33 mouse cellular contexts compared by ENCODE assay signal in the genomic region with DNA sequence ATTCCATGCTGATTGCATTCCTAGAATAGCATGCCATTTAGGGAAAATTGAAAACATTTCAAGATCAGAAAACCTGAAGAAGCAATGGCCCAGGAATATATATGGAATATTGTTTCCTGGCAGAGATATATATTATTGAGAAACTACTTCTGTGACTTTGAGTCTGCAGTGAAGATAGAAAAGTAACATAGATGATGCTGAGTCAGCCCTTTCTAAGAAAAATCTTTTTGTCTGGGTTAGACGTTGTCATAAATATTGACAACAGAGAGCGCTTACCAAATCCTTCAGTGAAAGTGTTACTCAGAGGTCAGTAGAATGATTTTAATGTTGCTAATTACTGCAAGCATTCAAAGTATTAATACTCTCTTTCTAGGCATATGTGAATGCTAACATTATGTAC.
"Had no signal": no experiment of that assay in that cellular context is flagged by ENCODE, and none has a peak within 500 bp of the region (broad histone marks: within the 10 kb centered on the region; RNA-seq: fewer than 3 reads in every experiment).

No protein-coding gene starts in this region.

- ATAC-seq: liver, embryonic 12.5 days; liver, postnatal 0 days; lung, postnatal 0 days; midbrain, embryonic 13.5 days; midbrain, embryonic 15.5 days; midbrain, embryonic 16.5 days had no signal

- H3K36me3 ChIP-seq: limb, embryonic 10.5 days; limb, embryonic 12.5 days; limb, embryonic 13.5 days; limb, embryonic 15.5 days; liver, embryonic 12.5 days; liver, embryonic 13.5 days; liver, embryonic 15.5 days; lung, embryonic 15.5 days; midbrain, embryonic 10.5 days; midbrain, embryonic 12.5 days; midbrain, embryonic 13.5 days; midbrain, embryonic 15.5 days; neural tube, embryonic 12.5 days; neural tube, embryonic 13.5 days had no signal

- H3K4me2 ChIP-seq: limb, embryonic 12.5 days; limb, embryonic 13.5 days; limb, embryonic 15.5 days; liver, embryonic 11.5 days; liver, embryonic 12.5 days; liver, embryonic 13.5 days; liver, embryonic 15.5 days; lung, embryonic 14.5 days; lung, embryonic 15.5 days; midbrain, embryonic 11.5 days; midbrain, embryonic 12.5 days; midbrain, embryonic 13.5 days; midbrain, embryonic 15.5 days; neural tube, embryonic 12.5 days; neural tube, embryonic 13.5 days had no signal

- H3K4me3 ChIP-seq: limb, embryonic 10.5 days; limb, embryonic 12.5 days; limb, embryonic 13.5 days; limb, embryonic 15.5 days; liver, embryonic 12.5 days; liver, embryonic 13.5 days; liver, embryonic 15.5 days; lung, embryonic 15.5 days; megakaryocyte, embryonic 14.5 days; midbrain, embryonic 10.5 days; midbrain, embryonic 12.5 days; midbrain, embryonic 13.5 days; midbrain, embryonic 15.5 days; myocyte; neural tube, embryonic 12.5 days; neural tube, embryonic 13.5 days had no signal

- H3K9ac ChIP-seq: limb, embryonic 12.5 days; limb, embryonic 13.5 days; limb, embryonic 15.5 days; liver, embryonic 12.5 days; liver, embryonic 13.5 days; liver, embryonic 14.5 days; liver, embryonic 15.5 days; liver, postnatal 0 days; lung, embryonic 14.5 days; lung, embryonic 15.5 days; midbrain, embryonic 12.5 days; midbrain, embryonic 13.5 days; midbrain, embryonic 15.5 days; neural tube, embryonic 12.5 days; neural tube, embryonic 13.5 days had no signal

- H3K27me3 ChIP-seq: limb, embryonic 12.5 days; limb, embryonic 13.5 days; limb, embryonic 15.5 days; liver, embryonic 12.5 days; liver, embryonic 13.5 days; liver, embryonic 15.5 days; lung, embryonic 15.5 days; megakaryocyte, embryonic 14.5 days; midbrain, embryonic 12.5 days; midbrain, embryonic 13.5 days; midbrain, embryonic 15.5 days; neural tube, embryonic 12.5 days; neural tube, embryonic 13.5 days had no signal

- DNase-seq: left cerebral cortex, postnatal 4 days; liver; liver, embryonic 13.5 days; liver, postnatal 0 days; lung, adult 18-20 months; lung, adult 2 months; lung, embryonic 14.5 days; lung, postnatal 10 days; lung, postnatal 14 days; lung, postnatal 36 days; lung, postnatal 4 days; midbrain, embryonic 14.5 days had no signal

- H3K9me3 ChIP-seq: limb, embryonic 10.5 days; limb, embryonic 12.5 days; limb, embryonic 13.5 days; limb, embryonic 15.5 days; liver, embryonic 12.5 days; liver, embryonic 13.5 days; liver, embryonic 15.5 days; lung, embryonic 15.5 days; midbrain, embryonic 10.5 days; midbrain, embryonic 12.5 days; midbrain, embryonic 13.5 days; midbrain, embryonic 15.5 days; neural tube, embryonic 12.5 days; neural tube, embryonic 13.5 days had no signal

- H3K4me1 ChIP-seq: limb, embryonic 10.5 days; limb, embryonic 12.5 days; limb, embryonic 13.5 days; limb, embryonic 15.5 days; liver, embryonic 12.5 days; liver, embryonic 13.5 days; liver, embryonic 15.5 days; lung, embryonic 15.5 days; megakaryocyte, embryonic 14.5 days; midbrain, embryonic 10.5 days; midbrain, embryonic 12.5 days; midbrain, embryonic 13.5 days; midbrain, embryonic 15.5 days; neural tube, embryonic 12.5 days; neural tube, embryonic 13.5 days had no signal

- H3K27ac ChIP-seq: limb, embryonic 10.5 days; limb, embryonic 12.5 days; limb, embryonic 13.5 days; limb, embryonic 15.5 days; liver, embryonic 12.5 days; liver, embryonic 13.5 days; liver, embryonic 14.5 days; liver, embryonic 15.5 days; lung, embryonic 15.5 days; macrophage; midbrain, embryonic 10.5 days; midbrain, embryonic 12.5 days; midbrain, embryonic 13.5 days; midbrain, embryonic 15.5 days; neural tube, embryonic 12.5 days; neural tube, embryonic 13.5 days had no signal
